Mouse (Mus musculus) embryonic facial prominence, embryonic 11.5 days (tissue): Measurements from ENCODE around the gene Meioc. TPM values are rescaled to one million over a fixed set of nuclear protein-coding genes. Genes with fewer than 3 reads are reported as not detected.

Experiments
- ATAC-seq: fragments of 200-750 bp; cut with Nextera tagmentation; replicated peaks from 2 replicates; pipeline ENCODE4 v1.8.0; 2017; ENCODE audit warnings: low read depth; ENCODE audit not compliant: insufficient number of reproducible peaks, low FRiP score, low TSS enrichment
- DNase-seq: peaks from one replicate; pipeline ENCODE4 v3.0.0-alpha.2; 2015; ENCODE audit warnings: low spot score
- H3K27ac ChIP-seq: fragments of 300-500 bp; sonication (generic); replicated peaks from 2 replicates; pipeline ENCODE4 v1.5.1; 2014; ENCODE audit warnings: mild to moderate bottlenecking, low read depth, low read length, control low read depth
- H3K27me3 ChIP-seq: fragments of 300-500 bp; sonication (generic); 2 replicates; pipeline ENCODE4 v1.6.1; 2014; ENCODE audit warnings: mild to moderate bottlenecking, low read length, moderate library complexity, mixed read lengths; ENCODE audit not compliant: control insufficient read depth, insufficient read depth
- H3K36me3 ChIP-seq: fragments of 300-500 bp; sonication (generic); replicated peaks from 2 replicates; pipeline ENCODE4 v1.6.1; 2014; ENCODE audit warnings: low read depth, mild to moderate bottlenecking, low read length, moderate library complexity, mixed read lengths; ENCODE audit not compliant: control insufficient read depth, insufficient read depth
- H3K4me1 ChIP-seq: fragments of 300-500 bp; sonication (generic); 2 replicates; pipeline ENCODE4 v1.6.1; 2014; ENCODE audit warnings: low read length, mixed read lengths; ENCODE audit not compliant: control insufficient read depth, insufficient read depth
- H3K4me2 ChIP-seq: fragments of 300-500 bp; sonication (generic); 2 replicates; pipeline ENCODE4 v1.6.1; 2014; ENCODE audit warnings: low read depth, mild to moderate bottlenecking, control low read depth, low read length, moderate library complexity
- H3K4me3 ChIP-seq: fragments of 300-500 bp; sonication (generic); 2 replicates; pipeline ENCODE4 v1.5.1; 2014; ENCODE audit warnings: low read depth, low read length, control low read depth
- H3K9ac ChIP-seq: fragments of 300-500 bp; sonication (generic); replicated peaks from 2 replicates; pipeline ENCODE4 v1.6.1; 2014; ENCODE audit warnings: mild to moderate bottlenecking, control low read depth, low read length
- H3K9me3 ChIP-seq: fragments of 300-500 bp; sonication (generic); replicated peaks from 2 replicates; pipeline ENCODE4 v1.6.1; 2016; ENCODE audit warnings: mild to moderate bottlenecking, low read length, inconsistent platforms, mixed read lengths; ENCODE audit not compliant: control insufficient read depth
- WGBS: fragments of 180-500 bp; shearing (Covaris S2); extraction: QIAGEN DNeasy Blood & Tissue Kit; methylation state at CpG from one replicate; pipeline ENCODE4 v1.1.7; 2014; 5-methylcytosine and 5-hydroxymethylcytosine counted together
- polyA plus RNA-seq: library from polyadenylated mRNA; unstranded; fragments of >200 nt; fragmentation: Nextera tagmentation; extraction: Ambion mirVana; gene quantifications from 2 replicates; pipeline ENCODE4 v1.2.1, GENCODE M21; 2014

Meioc gene
- polyA plus RNA-seq, 1 experiment from 2014 or later: 1.3 TPM

GRCm38 (mm10) chr11:102651381-102651780 lies 12.1 kb upstream of the Meioc start:
- Histone ChIP-seq H3K4me1 (no peaks in the 10 kb centered on the region), H3K4me3 (no peak overlapping the region), H3K27ac (no peak overlapping the region), H3K36me3 (no peaks in the 10 kb centered on the region), H3K9ac (no peak overlapping the region), H3K4me2 (no peak overlapping the region), H3K9me3 (no peaks in the 10 kb centered on the region), H3K27me3 (no peaks in the 10 kb centered on the region)
- WGBS: 4% methylated on average over 9 of the region's 9 CpGs
- ATAC-seq (no peak), DNase-seq (peak; percentile 92)

GRCm38 (mm10) chr11:102652844-102653243 lies 10.7 kb upstream of the Meioc start:
- no peaks in the 10 kb centered on the region for H3K9me3 ChIP-seq
- no peak overlapping the region for H3K9ac ChIP-seq
- DNase-seq (peak; percentile 48), ATAC-seq (no peak)
- no peaks in the 10 kb centered on the region for H3K36me3 ChIP-seq
- no peaks in the 10 kb centered on the region for H3K4me1 ChIP-seq
- H3K4me2 ChIP-seq: no peak overlapping the region
- no peaks in the 10 kb centered on the region for H3K27me3 ChIP-seq
- no peak overlapping the region for H3K4me3 ChIP-seq
- H3K27ac ChIP-seq: no peak overlapping the region
- 61% methylated on average over 3 of the region's 3 CpGs for WGBS

- DNase-seq: no peak
- Histone ChIP-seq H3K4me3 (no peak overlapping the region), H3K4me1 (no peaks in the 10 kb centered on the region), H3K36me3 (no peaks in the 10 kb centered on the region), H3K9me3 (no peaks in the 10 kb centered on the region), H3K27ac (no peak overlapping the region), H3K27me3 (no peaks in the 10 kb centered on the region), H3K4me2 (no peak overlapping the region), H3K9ac (no peak overlapping the region)
- 71% methylated on average over 8 of the region's 8 CpGs for WGBS
- ATAC-seq: no peak
These were observed 7.6 kb upstream of the Meioc start for GRCm38 (mm10) chr11:102655888-102656287.

- DNase-seq (peak; percentile 60), ATAC-seq (no peak)
- no peak overlapping the region for H3K9ac ChIP-seq
- H3K36me3 ChIP-seq: no peaks in the 10 kb centered on the region
- H3K27ac ChIP-seq: no peak overlapping the region
- no peaks in the 10 kb centered on the region for H3K27me3 ChIP-seq
- WGBS: 18% methylated on average over 4 of the region's 4 CpGs
- H3K4me2 ChIP-seq: no peak overlapping the region
- H3K9me3 ChIP-seq: no peaks in the 10 kb centered on the region
- no peaks in the 10 kb centered on the region for H3K4me1 ChIP-seq
- no peak overlapping the region for H3K4me3 ChIP-seq
These were observed 7.1 kb upstream of the Meioc start for GRCm38 (mm10) chr11:102656326-102656926.

- no peak overlapping the region for H3K4me3 ChIP-seq
- 60% methylated on average over 6 of the region's 6 CpGs for WGBS
- ATAC-seq: no peak
These were observed 6.6 kb upstream of the Meioc start for GRCm38 (mm10) chr11:102656931-102657330.

GRCm38 (mm10) chr11:102665151-102665550 lies 1.6 kb downstream of the Meioc start:
- Histone ChIP-seq H3K27me3 (peaks cover 13% of the 10 kb centered on the region), H3K4me1 (no peaks in the 10 kb centered on the region), H3K4me3 (no peak overlapping the region), H3K4me2 (no peak overlapping the region), H3K27ac (no peak overlapping the region), H3K9ac (no peak overlapping the region), H3K36me3 (no peaks in the 10 kb centered on the region), H3K9me3 (peaks cover 4% of the 10 kb centered on the region)
- no peak for ATAC-seq
- DNase-seq: no peak
- 47% methylated on average over 33 of the region's 33 CpGs for WGBS

More at GRCm38 (mm10) chr11:102656931-102657330, 6.6 kb upstream of the Meioc start:
- no peak for DNase-seq
- Histone ChIP-seq H3K27ac (no peak overlapping the region), H3K27me3 (no peaks in the 10 kb centered on the region), H3K9me3 (no peaks in the 10 kb centered on the region), H3K4me2 (no peak overlapping the region), H3K36me3 (no peaks in the 10 kb centered on the region), H3K4me1 (no peaks in the 10 kb centered on the region), H3K9ac (no peak overlapping the region)

GRCm38 (mm10) chr11:102665637-102666435 lies 2.3 kb downstream of the Meioc start:
- H3K4me2 ChIP-seq: peak overlapping the region; percentile 2; the same call in 1 of the 2 replicates
- H3K27me3 ChIP-seq: peaks cover 13% of the 10 kb centered on the region
- H3K36me3 ChIP-seq: no peaks in the 10 kb centered on the region
- 43% methylated on average over 78 of the region's 84 CpGs for WGBS
- no peak overlapping the region for H3K4me3 ChIP-seq
- DNase-seq (no peak), ATAC-seq (no peak)
- H3K27ac ChIP-seq: no peak overlapping the region
- peaks cover 4% of the 10 kb centered on the region for H3K9me3 ChIP-seq
- no peak overlapping the region for H3K9ac ChIP-seq
- H3K4me1 ChIP-seq: no peaks in the 10 kb centered on the region

GRCm38 (mm10) chr11:102690162-102690561 lies 26.6 kb downstream of the Meioc start:
- Histone ChIP-seq H3K9me3 (no peaks in the 10 kb centered on the region), H3K4me1 (no peaks in the 10 kb centered on the region), H3K9ac (no peak overlapping the region), H3K36me3 (no peaks in the 10 kb centered on the region; the same call in 1 of the 2 replicates), H3K27ac (no peak overlapping the region), H3K27me3 (no peaks in the 10 kb centered on the region), H3K4me2 (no peak overlapping the region), H3K4me3 (no peak overlapping the region)
- no peak; the same call in 1 of the 2 replicates for ATAC-seq
- DNase-seq: peak; percentile 93
- whole genome bisulfite sequencing: 67% methylated on average over 6 of the region's 6 CpGs
